Mouse (Mus musculus) liver, adult 2 months (tissue): ENCODE results near the gene Zscan29.

Experiments
- CTCF ChIP-seq: fragments of 200-500 bp; IDR thresholded peaks from 2 replicates; pipeline ENCODE4 v1.5.1; 2011; ENCODE audit warnings: low read depth, low read length, control low read depth
- POLR2A ChIP-seq: fragments of 200-500 bp; IDR thresholded peaks from 2 replicates; pipeline ENCODE4 v1.6.1; 2011; ENCODE audit warnings: low read length, control low read depth; ENCODE audit not compliant: insufficient read depth; ENCODE audit errors: extremely low read depth

GRCm38 (mm10) chr2:121142415-121142814 lies 28.5 kb downstream of the Zscan29 start:
- TF ChIP-seq POLR2A (no peak), CTCF (no peak)
